Mouse (Mus musculus) gastrocnemius, adult 2 months (tissue): ENCODE measurements around the gene Sbsn. TPM values are rescaled to one million over a fixed set of nuclear protein-coding genes. Genes with fewer than 3 reads are reported as not detected.
"Not testable (repeated sequence)": the region's sequence is repeated elsewhere in the genome, so short reads cannot be mapped to it uniquely, and the experiment has no call there.

Experiments used
- DNase-seq: peaks from one replicate; pipeline ENCODE4 v3.0.0; 2022
- H3K27ac ChIP-seq: fragments of 200-600 bp; 2 replicates; pipeline ENCODE4 v1.8.1; 2022; ENCODE audit warnings: mild to moderate bottlenecking
- H3K4me3 ChIP-seq: fragments of 200-600 bp; 2 replicates; pipeline ENCODE4 v1.8.1; 2022; ENCODE audit warnings: mild to moderate bottlenecking, moderate library complexity
- CTCF ChIP-seq: fragments of 200-600 bp; IDR thresholded peaks from 2 replicates; pipeline ENCODE4 v1.8.1; 2022; ENCODE audit warnings: antibody characterized with exemption, mild to moderate bottlenecking, moderate library complexity
- intact Hi-C: fragments of 180-260 bp; cut with DNase I; formaldehyde crosslinking; loops from one replicate; pipeline ENCODE4 v1.15.1; 2025
- total RNA-seq, 2 experiments: library from RNA; stranded (reverse); gene quantifications; 2 replicates each; pipeline ENCODE4 v1.2.3; 2021

The Sbsn gene
- total RNA-seq, 2 experiments from 2014 or later, result 2.8 to 4.7 TPM

- intact Hi-C loops, result loop anchor here (2.0 to 5.0 kb wide), 2 partner anchors 77 to 407 kb away; partner anchors contain the start of genes Rbm42 and Sdhaf1
- DNase-seq, result peak; percentile 97
- Histone ChIP-seq H3K4me3 (peak within 1 kb of the TSS; percentile 96), H3K27ac (peak within 1 kb of the TSS; percentile 92)
- TF ChIP-seq CTCF, result peak; percentile 21; the same call in 1 of the 2 replicates
Observed at GRCm38 (mm10) chr7:30729396-30730063, 21.7 kb upstream of the Sbsn start, which contains the start of gene Tmem147. Gene Tmem147, minus strand, starts transcription at chr7:30729540.

- intact Hi-C loops, result not testable (repeated sequence)
Observed at GRCm38 (mm10) chr7:30730064-30730722, 21.1 kb upstream of the Sbsn start.

GRCm38 (mm10) chr7:30736211-30736610 lies 15.1 kb upstream of the Sbsn start:
- no peak for TF ChIP-seq CTCF
- Histone ChIP-seq H3K4me3 (no peak overlapping the region), H3K27ac (no peak overlapping the region)
- no peak for DNase-seq
- intact Hi-C loops, result no loop called here

More at GRCm38 (mm10) chr7:30730064-30730722, 21.1 kb upstream of the Sbsn start:
- Histone ChIP-seq H3K27ac (peak overlapping the region; percentile 92), H3K4me3 (peak overlapping the region; percentile 96)
- DNase-seq, result not testable (repeated sequence)

- DNase-seq, H3K27ac ChIP-seq, intact Hi-C loops, H3K4me3 ChIP-seq: not testable (repeated sequence)
Observed at GRCm38 (mm10) chr7:30742570-30742969, 8.7 kb upstream of the Sbsn start.

GRCm38 (mm10) chr7:30743617-30744016 lies 7.7 kb upstream of the Sbsn start, which contains the start of gene Gapdhs:
Gene Gapdhs, minus strand, starts transcription at chr7:30743681.
- DNase-seq, intact Hi-C loops, H3K4me3 ChIP-seq, H3K27ac ChIP-seq: not testable (repeated sequence)

GRCm38 (mm10) chr7:30744022-30744598 lies 7.2 kb upstream of the Sbsn start:
- intact Hi-C loops, result no loop called here
- no peak for TF ChIP-seq CTCF
- no peak overlapping the region for H3K27ac ChIP-seq
- H3K4me3 ChIP-seq, result no peak overlapping the region
- DNase-seq, result peak; percentile 52

GRCm38 (mm10) chr7:30747525-30748204 lies 3.6 kb upstream of the Sbsn start:
- no peak for TF ChIP-seq CTCF
- intact Hi-C loops, result no loop called here
- Histone ChIP-seq H3K4me3 (no peak overlapping the region), H3K27ac (no peak overlapping the region)
- DNase-seq, result no peak

- TF ChIP-seq CTCF, result no peak
- Histone ChIP-seq H3K27ac (no peak overlapping the region), H3K4me3 (no peak overlapping the region)
- intact Hi-C loops, result no loop called here
- DNase-seq, result no peak
Observed at GRCm38 (mm10) chr7:30749824-30750606, 1.3 kb upstream of the Sbsn start.

GRCm38 (mm10) chr7:30757001-30757400 lies 5.7 kb downstream of the Sbsn start:
- Histone ChIP-seq H3K4me3 (no peak overlapping the region), H3K27ac (no peak overlapping the region)
- DNase-seq, result no peak
- intact Hi-C loops, result no loop called here
- no peak for TF ChIP-seq CTCF

- Histone ChIP-seq H3K4me3 (no peak overlapping the region), H3K27ac (no peak overlapping the region)
- TF ChIP-seq CTCF, result peak; percentile 43; the same call in 1 of the 2 replicates
- intact Hi-C loops, result no loop called here
- no peak for DNase-seq
Observed at GRCm38 (mm10) chr7:30758853-30759252, 7.6 kb downstream of the Sbsn start.

GRCm38 (mm10) chr7:30761769-30762352 lies 10.6 kb downstream of the Sbsn start:
- intact Hi-C loops, result no loop called here

GRCm38 (mm10) chr7:30763456-30763855 lies 12.2 kb downstream of the Sbsn start, which contains the start of gene Dmkn:
Gene Dmkn, plus strand, starts transcription at chr7:30763756.
- no peak for DNase-seq
- no peak for TF ChIP-seq CTCF
- intact Hi-C loops, result no loop called here
- no peak within 1 kb of the TSS for H3K27ac ChIP-seq
- no peak within 1 kb of the TSS for H3K4me3 ChIP-seq

More at GRCm38 (mm10) chr7:30761769-30762352, 10.6 kb downstream of the Sbsn start:
- DNase-seq, result no peak
- TF ChIP-seq CTCF, result no peak
- no peak overlapping the region for H3K4me3 ChIP-seq
- H3K27ac ChIP-seq, result no peak overlapping the region
